Mouse (Mus musculus) Muller cell, postnatal 12 days (primary cell): ENCODE data around the gene Cdca4.

Experiments used
- DNase-seq: peaks from one replicate; pipeline ENCODE4 v3.0.0-alpha.2; 2015; ENCODE audit errors: inconsistent ontology term

Gene Cdca4

DNA sequence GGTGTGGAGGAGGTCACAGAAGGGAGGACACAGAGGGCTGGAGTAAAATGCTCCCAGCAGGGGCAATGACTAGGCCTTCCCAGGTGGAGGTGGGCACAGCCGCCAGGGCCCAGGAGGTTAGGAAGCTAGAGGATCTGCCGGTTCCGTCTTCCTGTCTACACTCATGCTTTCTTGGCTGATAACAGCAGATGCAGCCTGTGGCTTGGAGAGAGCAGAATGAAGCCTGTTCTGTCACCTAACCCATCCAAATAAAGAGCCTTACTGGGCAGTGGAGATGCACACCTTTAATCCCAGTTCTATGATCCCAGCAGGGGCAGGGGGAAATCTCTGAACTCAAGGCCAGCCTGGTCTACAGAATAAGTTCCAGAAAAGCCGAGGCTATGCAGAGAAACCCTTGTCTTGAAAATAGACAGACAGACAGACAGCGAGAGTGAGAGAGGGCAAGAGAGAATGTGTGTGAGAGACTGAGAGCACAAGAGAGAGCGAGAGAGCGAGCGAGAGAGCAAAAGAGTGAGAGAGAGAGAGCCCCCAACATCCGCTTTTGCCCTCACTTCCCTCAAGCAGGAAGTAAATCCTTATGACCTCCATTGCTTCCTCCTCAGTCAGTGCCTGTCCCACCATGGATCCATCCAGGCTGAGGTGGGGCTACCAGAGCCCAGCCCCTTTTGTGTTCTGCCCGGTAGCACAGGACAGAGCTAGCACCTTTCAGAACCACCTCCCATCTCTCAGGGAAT, 29.8 kb downstream of the Cdca4 start:
- DNase-seq: no peak

DNA sequence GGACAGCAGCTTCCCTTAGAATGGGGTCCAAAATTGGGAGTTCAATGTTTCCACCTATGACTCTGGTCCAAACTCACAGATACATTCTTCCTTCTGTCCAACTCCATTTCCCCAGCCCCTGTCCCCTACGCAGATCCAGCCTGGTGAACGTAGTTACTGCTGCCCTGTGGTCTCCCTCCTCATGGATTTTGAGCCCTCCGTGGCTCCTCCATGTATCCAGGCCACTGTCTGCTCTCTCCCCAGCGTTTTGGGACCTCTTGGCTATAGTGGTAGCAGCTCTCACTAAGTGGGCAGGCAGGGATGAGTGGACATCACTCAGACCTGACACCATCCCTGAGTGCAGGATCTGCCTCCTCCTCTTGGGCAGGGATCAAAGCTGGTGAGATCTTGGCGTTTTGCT, 30.5 kb downstream of the Cdca4 start:
- no peak for DNase-seq

DNA sequence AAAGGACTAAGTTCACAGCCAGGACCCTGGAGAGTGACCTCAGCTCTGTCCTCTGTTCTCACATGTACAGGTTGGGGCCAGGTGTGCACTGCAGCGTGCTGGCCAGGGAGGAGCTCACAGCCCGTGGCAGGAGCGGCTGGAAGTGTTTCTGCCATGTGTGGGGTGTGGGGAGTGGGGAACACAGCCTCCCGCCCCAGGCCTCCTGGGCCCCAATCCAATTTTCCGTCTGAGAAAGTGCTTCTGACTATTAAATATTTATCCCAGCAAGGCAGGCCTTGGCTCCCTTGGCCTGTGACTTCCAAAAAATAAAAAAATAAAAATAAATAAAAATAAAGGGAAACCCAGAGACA, 30.9 kb downstream of the Cdca4 start:
- no peak for DNase-seq

DNA sequence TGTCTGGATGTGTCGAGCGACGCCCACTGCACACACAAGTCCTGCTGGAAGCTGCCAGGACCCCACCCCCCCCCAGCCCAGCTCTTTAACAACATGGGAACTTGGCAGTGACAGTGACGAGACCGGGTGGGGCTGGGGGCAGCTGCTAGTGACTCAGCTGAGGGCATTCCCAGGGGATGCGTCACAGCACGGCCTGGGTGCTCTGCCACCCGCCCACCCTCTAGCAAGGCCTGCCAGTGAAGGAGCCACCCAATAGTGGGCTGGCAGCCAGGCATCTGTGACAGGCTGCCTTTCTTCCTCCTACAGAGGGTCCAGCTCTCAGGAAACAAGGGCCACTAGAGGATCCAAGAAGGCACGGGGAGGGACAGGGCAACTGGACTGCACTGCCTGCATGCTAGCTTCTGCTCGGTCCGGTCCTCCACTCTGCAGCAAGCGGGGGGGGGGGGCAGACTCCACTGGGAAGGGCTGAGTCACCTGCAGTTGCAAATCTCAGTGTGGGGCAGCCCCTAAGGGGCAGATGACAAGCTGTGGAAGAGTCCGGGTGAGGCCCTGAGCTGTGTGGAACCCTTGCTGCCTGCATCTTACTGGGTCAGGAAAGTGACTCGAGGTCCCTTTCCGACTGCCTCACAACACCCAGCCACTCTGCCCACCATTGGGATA, 31.4 kb downstream of the Cdca4 start:
- DNase-seq: peak; percentile 99

DNA sequence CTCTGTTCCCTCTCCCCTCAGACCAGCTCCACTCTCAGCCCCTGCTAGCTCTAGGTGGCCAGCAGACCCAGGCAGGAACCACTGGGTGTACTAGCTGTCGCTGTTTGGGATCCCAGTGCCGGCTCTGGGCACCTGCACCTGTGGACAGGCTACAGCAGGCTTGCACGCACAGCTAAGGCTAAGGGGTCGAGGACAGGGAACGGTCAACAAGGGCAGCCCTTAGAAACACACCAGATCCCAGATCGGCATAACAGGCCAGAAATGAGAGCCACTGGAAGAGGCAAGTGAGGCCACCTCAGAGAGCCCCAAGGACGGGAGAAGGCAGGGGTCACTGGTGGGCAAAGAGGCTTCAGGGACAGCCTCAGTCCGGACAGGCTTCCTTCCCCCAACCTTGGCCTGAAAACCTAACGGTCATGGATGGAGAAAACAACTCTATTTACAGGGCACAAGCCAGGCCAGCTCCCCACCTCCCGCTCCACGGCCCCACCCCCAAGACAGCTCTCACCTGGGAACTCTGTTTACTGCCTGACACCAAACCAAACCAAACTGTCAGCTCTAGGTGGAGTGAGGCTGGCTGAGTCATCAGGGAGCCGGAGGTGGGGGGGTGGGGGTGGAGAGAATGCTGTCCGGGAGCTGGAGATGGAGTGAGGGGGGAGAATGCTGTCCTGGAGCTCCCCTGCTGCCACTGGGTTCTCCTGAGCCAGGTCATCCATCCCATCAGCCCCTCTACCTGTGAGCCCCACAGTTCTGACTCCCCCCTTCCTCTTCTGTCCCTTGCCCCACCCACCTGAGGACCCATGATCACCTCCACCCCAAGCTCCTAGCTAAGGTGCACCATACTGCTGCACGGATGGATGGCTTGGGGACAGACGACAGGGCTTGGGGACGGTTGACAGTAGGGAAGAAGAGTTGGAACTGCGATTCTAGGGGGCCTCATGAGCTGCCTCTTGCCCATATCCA, 32.4 kb downstream of the Cdca4 start:
- peak; percentile 74 for DNase-seq

DNA sequence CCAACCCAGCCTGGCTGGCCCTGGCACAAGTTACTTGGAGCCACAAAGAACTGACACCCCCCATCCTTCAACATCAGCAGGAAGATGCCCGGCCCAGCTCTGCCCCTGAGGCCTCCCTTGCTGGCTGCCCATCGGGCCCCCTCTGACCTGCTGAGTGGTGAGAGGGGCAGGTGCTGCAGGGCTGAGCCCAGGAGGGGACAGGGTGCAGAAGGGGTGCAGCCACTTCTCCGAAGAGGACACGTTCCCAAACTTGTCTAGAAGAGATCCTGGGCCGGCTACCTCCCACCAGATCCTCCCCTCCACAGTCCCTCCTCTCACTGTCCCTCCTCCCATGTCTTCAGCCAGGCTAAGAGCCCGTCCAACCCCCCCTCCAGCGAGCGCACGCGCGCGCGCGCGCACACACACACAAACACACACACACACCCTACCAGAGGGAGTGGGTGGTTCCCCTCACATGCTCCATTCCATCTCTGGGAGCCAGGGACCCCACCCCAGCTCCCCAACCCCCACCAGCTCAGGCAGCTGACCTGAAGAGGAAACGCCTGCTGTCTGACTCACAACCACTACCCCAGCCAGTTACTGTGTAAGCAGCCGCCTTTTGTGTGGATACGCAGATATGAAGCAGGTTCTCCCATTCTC, 33.6 kb downstream of the Cdca4 start:
- peak; percentile 84 for DNase-seq

DNA sequence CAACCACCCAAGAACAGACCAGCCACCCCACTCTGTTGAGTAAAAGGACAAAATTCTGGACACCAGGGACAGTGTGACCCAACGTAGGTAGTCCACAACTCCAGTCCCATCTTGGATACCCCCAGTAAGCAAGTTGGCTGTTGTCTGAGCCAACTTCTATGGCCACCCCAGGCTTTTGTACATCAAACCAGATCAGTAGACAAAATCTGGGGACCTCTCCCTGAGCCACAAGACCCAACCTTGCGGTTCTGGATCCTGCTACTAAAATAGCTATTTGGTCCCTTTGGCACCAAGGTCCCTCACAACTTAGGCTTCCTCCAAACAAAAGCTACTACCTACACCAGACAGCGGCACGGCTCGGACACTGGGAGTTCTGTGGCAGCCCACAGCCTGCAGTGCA, 34.2 kb downstream of the Cdca4 start:
- no peak for DNase-seq

DNA sequence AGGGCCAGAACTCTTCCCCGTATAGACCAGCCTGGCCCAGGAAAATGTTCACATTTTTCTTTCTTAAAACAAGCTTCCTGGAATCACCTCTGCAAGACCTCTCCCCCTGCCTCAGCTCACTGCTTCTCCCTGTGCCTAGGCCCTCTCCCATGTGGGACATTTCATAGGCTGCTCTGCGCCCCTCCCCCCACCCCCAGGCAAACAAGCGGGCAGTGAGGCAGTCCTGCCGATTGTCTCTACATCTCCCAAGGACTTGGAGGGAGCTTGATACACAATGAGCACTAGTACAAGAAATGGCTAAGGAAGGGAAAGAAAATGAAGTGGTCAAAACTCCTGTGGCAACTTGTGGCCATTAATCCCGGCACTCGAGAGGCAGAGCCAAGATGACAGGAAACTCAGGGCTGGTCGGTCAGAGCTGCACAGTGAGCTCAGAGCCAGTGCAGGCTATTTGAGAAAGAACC, 34.8 kb downstream of the Cdca4 start:
- peak; percentile 37 for DNase-seq

DNA sequence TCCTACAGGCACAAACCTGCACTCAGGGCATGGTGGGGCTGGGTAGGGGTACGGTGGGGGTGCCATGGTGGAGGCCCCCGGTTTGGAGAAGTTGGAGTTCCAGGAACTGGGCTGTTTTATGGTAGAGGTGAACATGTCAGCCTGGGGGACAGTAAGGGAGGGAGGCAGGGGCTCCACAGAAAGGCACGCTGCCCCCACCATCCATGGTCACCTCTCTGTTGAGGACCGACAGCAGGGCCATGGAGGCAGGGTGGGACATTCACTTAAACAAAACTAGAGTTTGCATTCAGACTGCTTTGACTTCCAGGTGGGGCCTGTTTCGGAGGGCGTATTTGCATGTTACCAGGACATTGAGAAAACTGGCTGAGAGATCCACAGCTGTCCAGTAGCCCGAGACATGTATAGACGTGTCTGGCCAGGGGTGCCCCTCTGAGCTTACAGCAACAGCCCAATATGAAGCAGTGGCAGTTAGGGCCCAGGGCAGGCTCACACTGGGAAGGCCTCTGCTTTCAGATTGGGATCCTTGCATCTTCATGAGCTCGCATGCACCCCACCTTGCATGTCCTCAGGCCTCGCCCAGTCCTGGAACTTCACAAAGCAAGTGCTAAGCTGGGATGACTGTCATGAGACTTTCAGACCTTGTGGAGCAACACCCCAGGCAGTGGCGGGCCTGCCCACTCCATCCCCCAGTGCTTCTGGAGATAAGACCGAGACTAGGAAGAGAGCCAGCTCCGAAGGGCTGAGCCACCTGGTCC, 35.4 kb downstream of the Cdca4 start:
- peak; percentile 63 for DNase-seq

DNA sequence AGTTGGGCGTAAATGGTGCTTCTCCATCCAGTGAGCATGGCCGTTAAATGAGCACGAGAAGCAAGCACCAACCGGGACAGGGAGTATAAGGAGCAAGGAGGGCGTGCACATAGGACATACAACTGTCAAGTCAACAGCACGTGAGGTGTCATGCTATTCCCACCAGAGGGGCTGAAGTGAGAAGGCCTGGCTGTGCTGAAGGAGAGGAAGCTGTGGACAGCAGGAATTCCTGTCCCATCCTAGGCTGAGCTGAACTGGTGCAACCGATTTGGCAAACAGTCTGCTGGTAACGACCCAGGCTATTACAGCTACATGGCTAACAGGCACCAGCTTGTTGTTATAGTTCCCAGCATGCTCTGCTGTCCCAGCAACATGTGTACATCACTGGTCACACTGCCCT, 38.2 kb downstream of the Cdca4 start:
- no peak for DNase-seq

DNA sequence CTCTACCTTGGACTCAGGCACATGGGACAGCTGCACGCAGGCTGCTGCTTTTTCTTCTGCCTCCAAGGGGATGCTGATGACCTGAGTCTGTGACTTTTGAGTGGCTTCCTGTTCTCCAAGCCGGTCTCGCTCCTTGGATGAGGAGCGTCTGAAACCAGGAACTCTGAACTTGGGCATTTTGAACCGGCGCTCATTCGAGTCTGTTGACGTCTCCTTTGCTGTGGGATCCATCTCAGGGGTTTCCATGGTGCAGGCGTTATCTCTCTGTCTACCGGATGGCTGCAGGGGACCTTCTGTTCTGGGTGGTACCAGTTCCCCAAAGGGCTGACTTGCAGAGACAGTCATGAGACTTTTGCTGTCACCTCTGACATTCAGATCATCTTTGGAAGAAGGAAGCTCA, 54.7 kb downstream of the Cdca4 start:
- no peak for DNase-seq

DNA sequence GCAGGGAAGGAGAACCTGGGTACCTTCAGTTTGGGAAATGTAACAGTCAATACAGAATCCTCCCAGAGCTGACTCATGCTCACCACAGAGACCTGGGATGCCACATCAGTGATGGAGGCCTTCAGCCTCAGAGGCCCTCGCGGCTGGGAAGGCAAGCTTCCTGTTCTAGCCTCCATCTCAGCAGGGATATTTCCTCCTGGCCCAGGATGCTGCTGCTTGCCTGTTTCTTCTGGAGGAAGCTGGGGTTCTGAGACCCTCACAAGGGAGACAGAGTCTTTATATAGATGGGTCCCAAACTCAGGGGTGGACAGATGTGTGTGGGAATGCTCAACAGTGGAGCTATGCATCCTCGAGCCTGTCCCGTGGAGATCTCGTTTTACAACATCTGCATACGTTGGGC, 55.2 kb downstream of the Cdca4 start:
- DNase-seq: no peak

DNA sequence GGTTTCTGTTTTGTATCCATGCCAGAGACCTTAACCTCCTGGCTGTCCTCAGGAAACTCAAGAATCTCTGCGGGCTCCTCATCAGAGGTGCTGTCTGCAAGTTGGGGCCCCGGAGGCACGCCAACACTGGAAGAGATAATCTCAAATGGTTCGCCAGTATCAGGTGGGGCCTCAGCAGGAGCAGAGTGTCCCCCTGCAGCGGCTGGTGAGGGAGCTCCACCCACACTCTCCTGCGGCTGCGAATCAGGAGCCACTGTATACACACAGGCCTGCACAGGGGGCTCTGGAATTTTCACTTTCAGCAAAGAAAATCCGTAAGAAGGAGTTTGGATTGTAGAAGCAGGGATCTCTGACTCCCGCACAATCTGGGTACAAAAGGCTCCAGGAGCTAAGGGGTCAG, 55.9 kb downstream of the Cdca4 start:
- DNase-seq: no peak

DNA sequence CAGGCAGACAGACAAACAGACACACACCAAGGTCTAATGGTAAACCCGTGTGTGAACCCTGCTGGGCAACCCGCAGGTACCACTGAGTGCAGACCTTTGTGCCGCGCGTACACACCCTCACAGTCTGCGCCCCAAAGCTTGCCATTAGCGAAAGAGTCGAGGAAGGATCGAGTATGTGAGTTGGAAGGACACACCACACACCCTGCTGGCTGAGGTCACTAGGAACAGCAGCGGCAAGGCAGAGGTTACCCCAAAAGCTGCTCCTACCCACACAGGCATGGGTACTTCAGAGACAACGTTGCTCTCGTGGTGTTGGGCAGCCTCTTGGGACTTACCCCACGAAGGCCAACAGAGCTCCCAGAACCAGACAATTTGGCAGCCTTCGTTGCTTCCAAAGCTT, 56.9 kb downstream of the Cdca4 start:
- DNase-seq: no peak

DNA sequence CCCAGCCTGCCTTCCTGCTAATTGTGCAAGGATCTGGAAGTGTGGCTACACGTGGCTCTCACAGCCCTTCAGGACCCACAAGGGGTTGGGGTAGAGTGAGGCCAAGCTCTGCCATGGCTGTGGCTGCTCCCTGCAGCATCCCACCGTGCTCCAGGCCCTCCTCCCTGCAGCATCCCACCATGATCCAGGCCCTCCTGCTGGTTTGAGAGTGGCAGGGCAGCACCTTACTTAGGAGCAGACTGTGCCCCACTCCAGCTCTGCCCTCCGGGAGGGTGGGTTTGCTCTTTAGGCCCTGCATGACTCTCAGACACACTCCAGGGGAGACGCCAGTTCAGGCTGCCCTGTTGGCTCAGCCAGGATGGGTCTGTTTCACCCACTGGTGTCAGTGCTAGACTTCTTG, 58.8 kb downstream of the Cdca4 start:
- no peak for DNase-seq
